Mouse (Mus musculus): Measurements from ENCODE around the gene Pdgfd. TPM values are rescaled to one million over a fixed set of nuclear protein-coding genes. Genes with fewer than 3 reads are reported as not detected.
"Not testable (repeated sequence)": the region's sequence is repeated elsewhere in the genome, so short reads cannot be mapped to it uniquely, and the experiment has no call there.

The Pdgfd gene
- polyA plus RNA-seq, 1 experiment from 2014 or later, result 4.2 TPM

DNA sequence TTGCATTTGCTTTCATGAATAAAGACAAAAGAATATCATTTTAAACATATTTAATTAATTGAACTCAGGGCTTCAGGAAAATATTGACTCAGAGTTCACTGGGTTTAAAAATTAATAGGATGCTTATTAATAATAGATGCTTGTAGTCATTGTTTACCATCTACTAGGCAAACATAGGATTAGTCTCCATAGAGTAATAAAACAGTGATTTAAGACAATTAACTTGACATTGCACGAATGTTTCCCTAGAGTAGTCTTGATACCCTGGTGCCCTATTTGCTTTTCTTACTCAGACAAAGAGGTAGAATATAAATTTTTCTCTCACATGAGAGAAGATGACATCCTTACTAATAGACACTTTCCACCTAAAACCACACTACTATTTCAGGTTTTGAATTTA lies 49.1 kb downstream of the Pdgfd start:
- 51% methylated on average over 1 of the region's 1 CpGs for WGBS
- no peak overlapping the region for H3K9ac ChIP-seq (ENCODE audit: low read length)
- H3K4me3 ChIP-seq (ENCODE audit: low read depth, low read length), result no peak overlapping the region
- H3K4me1 ChIP-seq (ENCODE audit: control insufficient read depth, insufficient read depth, low read length), result no peaks in the 10 kb centered on the region
- H3K27ac ChIP-seq (ENCODE audit: low read depth, low read length), result no peak overlapping the region
- ATAC-seq (ENCODE audit: insufficient read depth, low FRiP score, low TSS enrichment), result peak; percentile 53; the same call in 1 of the 2 replicates
- H3K4me2 ChIP-seq (ENCODE audit: low read depth), result no peak overlapping the region
- H3K36me3 ChIP-seq (ENCODE audit: control insufficient read depth, insufficient read depth, low read length), result no peaks in the 10 kb centered on the region
- no peak for DNase-seq (ENCODE audit: low spot score)
- H3K27me3 ChIP-seq (ENCODE audit: control insufficient read depth, insufficient read depth, low read length), result no peaks in the 10 kb centered on the region
- H3K9me3 ChIP-seq (ENCODE audit: control insufficient read depth, low read length), result no peaks in the 10 kb centered on the region

DNA sequence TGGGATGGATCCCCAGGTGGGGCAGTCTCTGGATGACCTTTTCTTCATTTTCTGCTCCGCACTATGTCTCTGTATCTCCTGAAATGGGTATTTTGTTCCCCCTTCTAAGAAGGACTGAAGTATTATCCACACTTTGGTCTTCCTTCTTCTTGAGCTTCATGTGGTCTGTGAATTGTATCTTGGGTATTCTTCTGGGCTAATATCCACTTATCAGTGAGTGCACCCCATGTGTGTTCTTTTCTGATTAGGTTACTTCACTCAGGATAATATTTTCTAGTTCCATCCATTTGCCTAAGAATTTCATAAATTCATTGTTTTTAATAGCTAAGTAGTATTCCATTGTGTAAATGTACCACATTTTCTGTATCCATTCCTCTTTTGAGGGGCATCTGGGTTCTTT lies 67.6 kb downstream of the Pdgfd start:
- H3K27me3 ChIP-seq (ENCODE audit: control insufficient read depth, insufficient read depth, low read length); H3K9ac ChIP-seq (ENCODE audit: low read length); DNase-seq (ENCODE audit: low spot score); H3K9me3 ChIP-seq (ENCODE audit: control insufficient read depth, low read length); H3K4me1 ChIP-seq (ENCODE audit: control insufficient read depth, insufficient read depth, low read length); ATAC-seq (ENCODE audit: insufficient read depth, low FRiP score, low TSS enrichment); H3K4me3 ChIP-seq (ENCODE audit: low read depth, low read length); H3K27ac ChIP-seq (ENCODE audit: low read depth, low read length); H3K36me3 ChIP-seq (ENCODE audit: control insufficient read depth, insufficient read depth, low read length); H3K4me2 ChIP-seq (ENCODE audit: low read depth): not testable (repeated sequence)
- 89% methylated on average over 1 of the region's 1 CpGs for WGBS

DNA sequence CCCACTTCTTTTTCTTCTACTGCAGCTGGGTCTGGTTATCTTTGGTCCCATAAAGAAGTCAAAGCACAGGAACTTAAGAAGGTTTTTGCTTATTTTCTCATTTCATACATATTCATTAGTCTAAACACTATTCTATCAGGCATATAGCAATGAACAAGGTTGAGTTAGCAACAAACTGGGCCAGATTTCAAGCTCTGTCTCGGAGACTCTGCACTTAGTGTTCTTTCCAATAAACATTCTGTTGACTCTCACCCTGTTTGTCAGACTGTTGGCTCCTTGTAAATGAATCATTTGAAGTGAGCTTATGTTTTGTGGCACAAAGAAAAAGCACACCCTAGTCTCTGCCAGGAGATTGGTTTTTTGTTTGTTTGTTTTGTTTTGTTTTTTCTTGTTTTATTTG lies 81.9 kb downstream of the Pdgfd start:
- H3K36me3 ChIP-seq (ENCODE audit: control insufficient read depth, insufficient read depth, low read length), result no peaks in the 10 kb centered on the region
- 81% methylated on average over 1 of the region's 1 CpGs for WGBS
- H3K9me3 ChIP-seq (ENCODE audit: control insufficient read depth, low read length), result no peaks in the 10 kb centered on the region
- no peak overlapping the region for H3K4me3 ChIP-seq (ENCODE audit: low read depth, low read length)
- H3K27ac ChIP-seq (ENCODE audit: low read depth, low read length), result no peak overlapping the region
- no peaks in the 10 kb centered on the region for H3K4me1 ChIP-seq (ENCODE audit: control insufficient read depth, insufficient read depth, low read length)
- no peak overlapping the region for H3K9ac ChIP-seq (ENCODE audit: low read length)
- no peak for DNase-seq (ENCODE audit: low spot score)
- no peak overlapping the region for H3K4me2 ChIP-seq (ENCODE audit: low read depth)
- ATAC-seq (ENCODE audit: insufficient read depth, low FRiP score, low TSS enrichment), result no peak
- H3K27me3 ChIP-seq (ENCODE audit: control insufficient read depth, insufficient read depth, low read length), result no peaks in the 10 kb centered on the region

DNA sequence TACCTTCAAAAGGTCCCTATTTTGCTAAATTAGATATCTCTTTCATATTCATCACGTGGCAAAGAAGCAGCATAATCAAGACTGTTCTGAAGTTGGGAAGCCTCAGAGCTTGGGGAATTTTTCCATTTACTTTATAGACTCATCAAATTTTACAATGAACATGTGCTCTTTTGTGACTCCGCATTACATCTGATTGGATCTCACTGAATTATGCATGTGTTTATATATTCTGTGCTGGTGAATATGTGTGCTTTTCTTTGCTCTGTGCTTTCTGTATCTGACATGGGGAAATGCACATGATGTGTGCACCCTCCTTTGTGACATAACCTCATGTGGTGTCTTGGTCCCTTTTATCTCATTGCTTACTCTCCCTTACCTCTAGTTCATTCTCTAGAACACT lies 83.6 kb downstream of the Pdgfd start:
- Histone ChIP-seq H3K4me3 (ENCODE audit: low read depth, low read length) (no peak overlapping the region), H3K4me1 (ENCODE audit: control insufficient read depth, insufficient read depth, low read length) (no peaks in the 10 kb centered on the region), H3K9me3 (ENCODE audit: control insufficient read depth, low read length) (no peaks in the 10 kb centered on the region), H3K36me3 (ENCODE audit: control insufficient read depth, insufficient read depth, low read length) (no peaks in the 10 kb centered on the region), H3K4me2 (ENCODE audit: low read depth) (no peak overlapping the region), H3K27ac (ENCODE audit: low read depth, low read length) (no peak overlapping the region), H3K27me3 (ENCODE audit: control insufficient read depth, insufficient read depth, low read length) (no peaks in the 10 kb centered on the region), H3K9ac (ENCODE audit: low read length) (no peak overlapping the region)
- WGBS, result 76% methylated on average over 2 of the region's 2 CpGs
- DNase-seq (ENCODE audit: low spot score) (no peak), ATAC-seq (ENCODE audit: insufficient read depth, low FRiP score, low TSS enrichment) (no peak)

GRCm38 (mm10) chr9:6257072-6257471 lies 88.7 kb downstream of the Pdgfd start:
- Histone ChIP-seq H3K9ac (ENCODE audit: low read length) (no peak overlapping the region), H3K27ac (ENCODE audit: low read depth, low read length) (no peak overlapping the region), H3K9me3 (ENCODE audit: control insufficient read depth, low read length) (no peaks in the 10 kb centered on the region), H3K4me3 (ENCODE audit: low read depth, low read length) (no peak overlapping the region), H3K36me3 (ENCODE audit: control insufficient read depth, insufficient read depth, low read length) (no peaks in the 10 kb centered on the region), H3K4me1 (ENCODE audit: control insufficient read depth, insufficient read depth, low read length) (no peaks in the 10 kb centered on the region), H3K4me2 (ENCODE audit: low read depth) (no peak overlapping the region), H3K27me3 (ENCODE audit: control insufficient read depth, insufficient read depth, low read length) (no peaks in the 10 kb centered on the region)
- ATAC-seq (ENCODE audit: insufficient read depth, low FRiP score, low TSS enrichment) (no peak), DNase-seq (ENCODE audit: low spot score) (no peak)

GRCm38 (mm10) chr9:6264820-6265219 lies 96.4 kb downstream of the Pdgfd start:
- Histone ChIP-seq H3K4me2 (ENCODE audit: low read depth) (no peak overlapping the region), H3K27ac (ENCODE audit: low read depth, low read length) (no peak overlapping the region), H3K9me3 (ENCODE audit: control insufficient read depth, low read length) (no peaks in the 10 kb centered on the region), H3K9ac (ENCODE audit: low read length) (no peak overlapping the region), H3K4me3 (ENCODE audit: low read depth, low read length) (no peak overlapping the region), H3K36me3 (ENCODE audit: control insufficient read depth, insufficient read depth, low read length) (no peaks in the 10 kb centered on the region), H3K27me3 (ENCODE audit: control insufficient read depth, insufficient read depth, low read length) (no peaks in the 10 kb centered on the region), H3K4me1 (ENCODE audit: control insufficient read depth, insufficient read depth, low read length) (no peaks in the 10 kb centered on the region)
- no peak for ATAC-seq (ENCODE audit: insufficient read depth, low FRiP score, low TSS enrichment)
- WGBS, result 89% methylated on average over 2 of the region's 2 CpGs
- DNase-seq (ENCODE audit: low spot score), result no peak

DNA sequence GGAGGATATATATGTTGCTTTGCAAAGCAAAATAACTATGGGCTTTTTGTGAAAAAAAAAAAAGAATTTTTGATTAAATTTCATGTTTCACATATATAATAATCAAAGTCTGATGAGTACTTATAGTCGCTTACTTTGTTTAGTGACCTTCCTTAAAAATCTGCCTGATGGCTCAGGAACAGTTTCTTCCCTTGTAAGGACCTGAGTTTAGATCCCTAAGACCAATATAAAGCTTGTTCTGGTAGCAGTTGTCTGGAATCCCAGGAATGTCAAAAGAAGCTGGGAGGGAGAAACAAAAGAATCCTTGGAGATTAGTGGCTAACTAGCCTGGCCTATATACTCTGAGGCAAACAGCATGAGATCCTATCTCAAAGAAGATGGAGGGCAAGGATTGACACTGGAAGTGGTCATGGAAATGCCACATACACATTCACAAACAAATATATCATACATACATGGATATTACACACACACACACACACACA lies 101.5 kb downstream of the Pdgfd start, which contains the start of gene Ddi1:
Ddi1 (minus strand) TSS at position 51 of the 485 bp plus-strand sequence.
- H3K36me3 ChIP-seq (ENCODE audit: control insufficient read depth, insufficient read depth, low read length), result no peaks in the 10 kb centered on the region

GRCm38 (mm10) chr9:6276395-6276794 lies 108.0 kb downstream of the Pdgfd start:
- Histone ChIP-seq H3K4me3 (ENCODE audit: low read depth, low read length) (no peak overlapping the region), H3K36me3 (ENCODE audit: control insufficient read depth, insufficient read depth, low read length) (no peaks in the 10 kb centered on the region), H3K27ac (ENCODE audit: low read depth, low read length) (no peak overlapping the region), H3K4me2 (ENCODE audit: low read depth) (no peak overlapping the region), H3K4me1 (ENCODE audit: control insufficient read depth, insufficient read depth, low read length) (no peaks in the 10 kb centered on the region), H3K9me3 (ENCODE audit: control insufficient read depth, low read length) (no peaks in the 10 kb centered on the region), H3K9ac (ENCODE audit: low read length) (no peak overlapping the region), H3K27me3 (ENCODE audit: control insufficient read depth, insufficient read depth, low read length) (no peaks in the 10 kb centered on the region)
- DNase-seq (ENCODE audit: low spot score) (no peak), ATAC-seq (ENCODE audit: insufficient read depth, low FRiP score, low TSS enrichment) (no peak)
- 83% methylated on average over 1 of the region's 1 CpGs for WGBS

More for the DNA sequence above, 101.5 kb downstream of the Pdgfd start, which contains the start of gene Ddi1:
- no peak within 1 kb of the TSS for H3K4me2 ChIP-seq (ENCODE audit: low read depth)
- no peak within 1 kb of the TSS for H3K27ac ChIP-seq (ENCODE audit: low read depth, low read length)
- DNase-seq (ENCODE audit: low spot score), result no peak
- 76% methylated on average over 1 of the region's 1 CpGs for WGBS
- no peak within 1 kb of the TSS for H3K9ac ChIP-seq (ENCODE audit: low read length)
- ATAC-seq (ENCODE audit: insufficient read depth, low FRiP score, low TSS enrichment), result no peak
- no peaks in the 10 kb centered on the region for H3K9me3 ChIP-seq (ENCODE audit: control insufficient read depth, low read length)
- H3K4me1 ChIP-seq (ENCODE audit: control insufficient read depth, insufficient read depth, low read length), result no peaks in the 10 kb centered on the region
- no peaks in the 10 kb centered on the region for H3K27me3 ChIP-seq (ENCODE audit: control insufficient read depth, insufficient read depth, low read length)
- H3K4me3 ChIP-seq (ENCODE audit: low read depth, low read length), result no peak within 1 kb of the TSS

- no peak for DNase-seq (ENCODE audit: low spot score)
- Histone ChIP-seq H3K4me1 (ENCODE audit: control insufficient read depth, insufficient read depth, low read length) (no peaks in the 10 kb centered on the region), H3K27me3 (ENCODE audit: control insufficient read depth, insufficient read depth, low read length) (no peaks in the 10 kb centered on the region), H3K4me2 (ENCODE audit: low read depth) (no peak overlapping the region), H3K36me3 (ENCODE audit: control insufficient read depth, insufficient read depth, low read length) (no peaks in the 10 kb centered on the region), H3K9ac (ENCODE audit: low read length) (no peak overlapping the region), H3K27ac (ENCODE audit: low read depth, low read length) (no peak overlapping the region), H3K9me3 (ENCODE audit: control insufficient read depth, low read length) (no peaks in the 10 kb centered on the region), H3K4me3 (ENCODE audit: low read depth, low read length) (no peak overlapping the region)
- no peak for ATAC-seq (ENCODE audit: insufficient read depth, low FRiP score, low TSS enrichment)
Observed at GRCm38 (mm10) chr9:6277526-6277925, 109.1 kb downstream of the Pdgfd start.
